Mouse (Mus musculus): ENCODE results near the gene Zfpm1. TPM values are rescaled to one million over a fixed set of nuclear protein-coding genes. Genes with fewer than 3 reads are reported as not detected.

Gene Zfpm1
- polyA plus RNA-seq, 1 experiment from 2014 or later: 2.4 TPM

DNA sequence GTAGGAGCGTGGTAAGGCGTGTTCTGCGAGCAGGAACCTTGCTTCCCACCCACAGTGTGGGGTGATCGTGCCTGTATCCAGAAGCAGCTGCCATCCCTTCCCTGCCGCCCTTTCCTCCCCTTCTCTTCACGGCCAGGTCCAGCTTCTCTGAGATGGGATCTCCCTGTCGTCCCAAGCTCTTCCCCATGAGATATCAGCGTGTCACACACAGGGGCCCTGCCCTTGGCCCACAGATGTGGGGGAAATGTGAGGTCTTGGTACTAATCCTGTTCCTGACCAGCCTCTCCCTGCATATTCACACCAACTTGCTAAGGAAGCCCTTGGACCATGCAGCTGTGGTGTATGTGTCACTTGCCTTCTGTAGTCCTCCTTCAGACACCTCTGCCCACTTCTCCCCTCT is 5.8 kb downstream of the Zfpm1 start:
- WGBS: 77% methylated on average over 8 of the region's 8 CpGs
- Histone ChIP-seq H3K4me3 (replicated peaks) (no peak overlapping the region), H3K9me3 (replicated peaks) (no peaks in the 10 kb centered on the region), H3K27me3 (peaks cover 21% of the 10 kb centered on the region), H3K9ac (no peak overlapping the region), H3K27ac (no peak overlapping the region), H3K4me2 (no peak overlapping the region), H3K36me3 (no peaks in the 10 kb centered on the region), H3K4me1 (peaks cover 74% of the 10 kb centered on the region)
- no peak for ATAC-seq (replicated peaks; ENCODE audit: low FRiP score)

DNA sequence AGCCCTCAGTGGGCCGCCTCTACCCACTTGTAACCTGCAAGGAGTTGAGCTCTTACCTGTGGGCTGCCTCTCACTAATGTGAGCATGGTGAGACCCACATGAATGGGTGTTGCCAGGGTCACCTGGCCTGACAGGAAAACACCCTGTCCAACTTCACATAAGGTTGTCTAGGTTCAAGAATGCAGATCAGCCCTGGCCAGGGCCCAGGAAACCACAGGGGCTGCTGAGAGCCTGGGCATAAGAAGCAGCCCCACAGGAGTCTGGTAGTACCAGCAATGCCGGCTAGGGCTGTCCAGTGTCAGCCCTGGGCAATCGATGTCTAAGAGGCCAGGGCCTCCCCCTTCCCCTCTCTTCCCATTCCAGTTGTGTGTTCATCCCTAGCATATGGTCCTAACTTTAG is 6.4 kb downstream of the Zfpm1 start:
- 77% methylated on average over 3 of the region's 3 CpGs for WGBS
- Histone ChIP-seq H3K27ac (no peak overlapping the region), H3K9ac (no peak overlapping the region), H3K4me1 (peaks cover 74% of the 10 kb centered on the region), H3K4me3 (replicated peaks) (no peak overlapping the region), H3K9me3 (replicated peaks) (no peaks in the 10 kb centered on the region), H3K27me3 (peaks cover 17% of the 10 kb centered on the region), H3K36me3 (no peaks in the 10 kb centered on the region), H3K4me2 (no peak overlapping the region)
- no peak for ATAC-seq (replicated peaks; ENCODE audit: low FRiP score)

DNA sequence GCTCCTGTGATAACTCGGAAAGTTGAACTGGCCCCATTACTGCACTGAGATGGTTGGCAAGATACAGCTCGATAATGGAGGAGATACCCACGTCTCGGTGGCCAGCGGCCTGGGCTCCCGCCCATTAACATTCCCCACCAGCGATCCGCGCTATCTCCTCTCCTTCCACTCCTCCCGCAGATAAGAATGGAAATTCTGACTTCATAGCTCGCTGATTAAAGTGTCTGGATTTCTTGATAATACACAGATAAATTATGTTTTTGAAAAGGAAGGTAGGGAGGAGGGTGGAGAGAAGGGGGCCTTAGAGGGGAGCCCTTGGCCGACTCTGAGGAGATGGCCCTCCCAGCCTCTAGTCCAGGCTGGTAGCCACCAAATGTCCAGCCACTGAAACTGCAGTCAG is 9.1 kb downstream of the Zfpm1 start:
- Histone ChIP-seq H3K27me3 (no peaks in the 10 kb centered on the region), H3K36me3 (no peaks in the 10 kb centered on the region), H3K9me3 (replicated peaks) (no peaks in the 10 kb centered on the region), H3K4me1 (peaks cover 74% of the 10 kb centered on the region), H3K27ac (no peak overlapping the region), H3K4me2 (no peak overlapping the region), H3K4me3 (replicated peaks) (no peak overlapping the region), H3K9ac (no peak overlapping the region)
- 53% methylated on average over 12 of the region's 12 CpGs for WGBS
- no peak for ATAC-seq (replicated peaks; ENCODE audit: low FRiP score)

DNA sequence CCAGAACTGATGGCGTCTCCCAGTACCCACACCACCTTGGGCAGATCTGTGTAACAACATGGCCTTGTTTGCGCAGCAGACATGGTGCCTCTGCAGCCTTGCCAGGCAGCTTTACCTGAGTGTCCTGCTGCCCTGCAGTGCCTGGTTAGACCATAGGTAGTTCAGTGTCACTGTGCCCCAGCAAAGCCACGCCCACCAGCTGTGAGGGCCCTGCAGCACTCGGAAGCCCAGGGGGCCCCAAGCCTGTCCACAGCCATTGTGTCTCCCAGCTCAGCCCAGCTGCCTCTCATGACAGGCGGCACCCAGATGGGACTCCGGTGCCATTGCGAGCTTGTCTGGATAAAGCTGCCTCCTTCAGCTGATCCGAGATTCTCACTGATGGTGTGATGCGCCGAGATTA is 9.6 kb downstream of the Zfpm1 start:
- H3K27me3 ChIP-seq: no peaks in the 10 kb centered on the region
- H3K9me3 ChIP-seq (replicated peaks): no peaks in the 10 kb centered on the region
- H3K4me3 ChIP-seq (replicated peaks): no peak overlapping the region
- peaks cover 74% of the 10 kb centered on the region for H3K4me1 ChIP-seq
- no peak overlapping the region for H3K27ac ChIP-seq
- ATAC-seq (replicated peaks; ENCODE audit: low FRiP score): no peak
- no peaks in the 10 kb centered on the region for H3K36me3 ChIP-seq
- WGBS: 62% methylated on average over 10 of the region's 10 CpGs
- no peak overlapping the region for H3K4me2 ChIP-seq
- no peak overlapping the region for H3K9ac ChIP-seq

DNA sequence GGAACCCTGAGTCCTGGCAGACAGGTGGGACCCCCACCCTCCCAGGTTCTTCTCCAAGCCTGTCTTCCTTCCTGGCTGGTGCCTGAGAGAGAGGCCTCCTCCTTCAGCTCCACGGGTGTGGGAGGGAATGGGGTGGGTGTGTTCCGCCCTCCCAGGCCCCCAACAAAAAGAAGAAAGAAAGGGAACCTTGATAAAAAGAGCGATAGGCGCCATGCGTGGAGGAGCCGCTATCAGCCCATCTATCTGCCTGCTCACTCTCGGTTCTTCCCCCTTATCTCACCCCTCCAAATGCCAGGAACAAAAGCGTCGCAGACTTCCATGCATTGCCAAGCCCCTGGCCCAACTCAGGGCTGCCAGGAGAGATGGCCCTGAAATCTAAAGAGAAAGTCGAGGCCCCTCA is 11.5 kb downstream of the Zfpm1 start:
- no peak overlapping the region for H3K4me3 ChIP-seq (replicated peaks)
- no peak overlapping the region for H3K9ac ChIP-seq
- no peak overlapping the region for H3K4me2 ChIP-seq
- no peaks in the 10 kb centered on the region for H3K27me3 ChIP-seq
- WGBS: 58% methylated on average over 10 of the region's 10 CpGs
- peak overlapping the region; percentile 80; the same call in 1 of the 2 replicates for H3K27ac ChIP-seq
- no peaks in the 10 kb centered on the region for H3K36me3 ChIP-seq
- H3K9me3 ChIP-seq (replicated peaks): no peaks in the 10 kb centered on the region
- ATAC-seq (replicated peaks; ENCODE audit: low FRiP score): no peak
- peaks cover 78% of the 10 kb centered on the region for H3K4me1 ChIP-seq

- Histone ChIP-seq H3K4me1 (peaks cover 82% of the 10 kb centered on the region), H3K4me3 (replicated peaks) (no peak overlapping the region; the same call in 1 of the 2 replicates), H3K4me2 (peak overlapping the region; percentile 34), H3K9me3 (replicated peaks) (no peaks in the 10 kb centered on the region), H3K9ac (no peak overlapping the region), H3K27ac (peak overlapping the region; percentile 80), H3K27me3 (no peaks in the 10 kb centered on the region), H3K36me3 (no peaks in the 10 kb centered on the region)
- ATAC-seq (replicated peaks; ENCODE audit: low FRiP score): peak; percentile 92
- WGBS: 4% methylated on average over 7 of the region's 7 CpGs
Measured at GRCm38 (mm10) chr8:122294273-122294683, 12.3 kb downstream of the Zfpm1 start.

- Histone ChIP-seq H3K27ac (no peak overlapping the region; the same call in 1 of the 2 replicates), H3K36me3 (no peaks in the 10 kb centered on the region), H3K4me2 (no peak overlapping the region), H3K9ac (no peak overlapping the region), H3K4me1 (peaks cover 80% of the 10 kb centered on the region), H3K27me3 (no peaks in the 10 kb centered on the region), H3K4me3 (replicated peaks) (no peak overlapping the region), H3K9me3 (replicated peaks) (no peaks in the 10 kb centered on the region)
- no peak for ATAC-seq (replicated peaks; ENCODE audit: low FRiP score)
- 75% methylated on average over 9 of the region's 9 CpGs for WGBS
Measured at GRCm38 (mm10) chr8:122295389-122295788, 13.4 kb downstream of the Zfpm1 start.

DNA sequence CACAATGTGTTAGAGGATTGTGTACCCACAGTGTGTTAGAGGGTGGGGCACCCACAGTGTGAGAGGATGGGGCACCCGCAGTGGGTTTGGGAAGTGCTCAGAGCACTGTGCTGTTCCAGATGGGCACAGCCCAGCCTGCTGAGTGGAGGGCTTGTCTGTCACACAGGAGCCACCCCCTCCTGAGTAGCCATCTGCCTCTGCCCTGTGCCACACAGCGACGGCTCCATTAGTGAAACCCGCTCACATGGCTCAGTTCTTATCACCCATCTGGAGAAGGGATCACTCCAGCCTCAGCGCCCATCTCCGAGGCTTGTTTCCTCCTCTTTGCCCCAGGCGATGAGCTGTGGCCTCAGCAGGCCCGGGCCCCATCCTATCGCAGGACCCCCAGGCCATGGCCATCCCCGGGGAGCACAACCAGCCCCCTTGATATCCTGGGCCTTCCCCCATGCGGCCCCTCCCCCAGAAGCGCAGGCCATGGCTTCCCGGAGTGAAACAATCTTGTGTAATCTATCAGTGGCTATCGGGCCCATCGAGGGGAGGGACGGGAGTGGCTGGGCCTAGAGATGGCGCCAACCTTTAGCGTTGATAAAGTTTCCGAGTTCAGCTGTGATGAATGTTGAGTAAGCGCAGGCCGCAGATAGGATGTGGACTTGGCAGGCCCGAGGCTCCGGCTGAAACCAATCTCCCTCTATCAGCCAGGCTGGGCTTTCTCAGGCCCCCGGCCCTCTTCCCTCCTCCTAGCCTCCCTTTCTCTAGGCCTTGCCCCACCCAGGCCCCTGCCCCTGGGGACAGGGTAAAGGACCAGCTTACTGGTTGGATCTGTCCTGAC is 14.4 kb downstream of the Zfpm1 start:
- no peaks in the 10 kb centered on the region for H3K36me3 ChIP-seq
- ATAC-seq (replicated peaks; ENCODE audit: low FRiP score): no peak
- H3K27me3 ChIP-seq: no peaks in the 10 kb centered on the region
- H3K9me3 ChIP-seq (replicated peaks): no peaks in the 10 kb centered on the region
- 40% methylated on average over 24 of the region's 24 CpGs for WGBS
- no peak overlapping the region for H3K4me3 ChIP-seq (replicated peaks)
- peak overlapping the region; percentile 38 for H3K27ac ChIP-seq
- H3K4me1 ChIP-seq: peaks cover 70% of the 10 kb centered on the region
- 0 out of 2 replicates have a peak overlapping the region, but pooled peaks have one; percentile 7 for H3K4me2 ChIP-seq
- H3K9ac ChIP-seq: 0 out of 2 replicates have a peak overlapping the region, but pooled peaks have one; percentile 19

DNA sequence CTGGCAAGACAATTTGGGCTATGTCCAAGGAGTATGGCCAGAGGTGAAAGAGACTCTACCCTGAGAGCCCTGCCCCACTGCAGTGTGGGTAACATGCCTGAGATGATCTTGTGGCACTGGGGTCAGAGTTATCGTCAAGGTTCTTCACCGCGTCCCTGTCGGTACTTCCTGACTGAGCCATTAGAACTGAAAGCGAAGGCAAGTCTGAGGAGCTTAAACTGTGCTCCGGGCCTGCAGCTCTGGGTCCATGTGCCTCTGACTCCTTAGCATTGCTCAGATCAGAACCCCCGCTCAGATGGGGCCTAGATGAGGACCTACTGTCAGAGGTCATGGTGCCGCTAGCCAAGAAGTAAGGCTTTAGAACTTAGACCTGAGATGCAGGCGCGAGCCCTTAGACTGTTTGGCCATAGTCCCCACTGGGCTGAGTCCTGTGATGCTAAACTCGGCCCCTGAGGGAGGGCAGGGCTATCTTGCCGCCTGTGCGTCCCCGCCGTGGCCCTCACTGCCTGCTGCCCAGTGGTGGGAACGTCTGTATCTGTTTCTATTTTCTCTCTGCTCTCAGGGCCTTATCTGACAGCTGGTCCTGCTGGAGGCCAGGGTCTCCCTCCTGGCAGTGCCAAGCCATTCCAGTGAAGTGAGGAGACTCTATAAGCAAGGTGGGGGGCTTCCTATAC is 17.8 kb downstream of the Zfpm1 start:
- H3K36me3 ChIP-seq: no peaks in the 10 kb centered on the region
- H3K4me1 ChIP-seq: peaks cover 63% of the 10 kb centered on the region
- no peaks in the 10 kb centered on the region for H3K9me3 ChIP-seq (replicated peaks)
- no peak overlapping the region for H3K4me2 ChIP-seq
- no peak overlapping the region for H3K4me3 ChIP-seq (replicated peaks)
- H3K9ac ChIP-seq: no peak overlapping the region
- H3K27me3 ChIP-seq: no peaks in the 10 kb centered on the region
- 66% methylated on average over 16 of the region's 16 CpGs for WGBS
- no peak for ATAC-seq (replicated peaks; ENCODE audit: low FRiP score)
- H3K27ac ChIP-seq: no peak overlapping the region

DNA sequence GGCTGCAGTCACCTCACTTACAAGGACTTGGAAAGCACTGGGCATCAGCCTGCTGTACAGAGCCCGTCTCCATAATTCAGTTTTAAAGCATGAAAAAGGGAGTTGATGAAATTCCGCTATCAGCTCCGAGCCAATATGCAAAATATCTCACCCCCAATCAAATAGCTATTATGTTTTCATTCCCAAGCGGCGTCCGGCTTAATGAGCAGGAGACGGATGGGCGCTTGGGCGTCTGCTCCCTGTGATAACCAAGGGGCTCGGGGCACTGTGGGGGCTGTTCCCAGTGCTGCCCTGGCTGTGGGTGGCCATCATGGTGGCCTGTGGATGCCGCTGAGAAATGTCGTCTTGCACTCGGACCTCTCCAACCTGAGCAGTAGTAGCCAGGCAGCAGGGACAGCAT is 19.1 kb downstream of the Zfpm1 start:
- Histone ChIP-seq H3K9ac (no peak overlapping the region), H3K36me3 (peaks cover 8% of the 10 kb centered on the region; the same call in 1 of the 2 replicates), H3K4me3 (replicated peaks) (no peak overlapping the region), H3K4me1 (peaks cover 51% of the 10 kb centered on the region), H3K9me3 (replicated peaks) (no peaks in the 10 kb centered on the region), H3K27ac (no peak overlapping the region), H3K27me3 (no peaks in the 10 kb centered on the region), H3K4me2 (no peak overlapping the region)
- 74% methylated on average over 13 of the region's 13 CpGs for WGBS
- ATAC-seq (replicated peaks; ENCODE audit: low FRiP score): no peak

DNA sequence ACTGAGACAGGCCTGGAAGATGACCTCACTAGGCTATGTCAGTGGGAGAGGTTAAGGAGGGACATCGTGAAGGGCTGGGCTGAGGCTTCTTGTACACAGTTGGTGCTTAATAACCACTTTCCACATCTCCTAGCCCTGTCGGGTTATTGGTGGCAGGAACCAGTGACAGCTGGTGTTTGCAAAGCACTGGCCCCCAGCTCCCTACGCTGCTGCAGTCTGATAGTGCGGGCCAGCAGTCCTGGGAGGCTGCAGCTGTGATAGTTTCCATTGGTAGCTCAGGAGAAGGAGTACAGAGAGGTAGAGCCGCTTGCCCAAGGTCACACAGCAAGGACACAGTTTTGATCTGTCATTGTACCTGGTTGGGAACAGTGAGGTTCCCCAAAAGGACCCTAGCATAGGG is 19.9 kb downstream of the Zfpm1 start:
- no peak overlapping the region for H3K27ac ChIP-seq
- ATAC-seq (replicated peaks; ENCODE audit: low FRiP score): no peak
- peaks cover 49% of the 10 kb centered on the region for H3K4me1 ChIP-seq
- H3K4me3 ChIP-seq (replicated peaks): no peak overlapping the region
- WGBS: 82% methylated on average over 5 of the region's 5 CpGs
- H3K9ac ChIP-seq: no peak overlapping the region
- H3K4me2 ChIP-seq: no peak overlapping the region
- no peaks in the 10 kb centered on the region for H3K27me3 ChIP-seq
- peaks cover 12% of the 10 kb centered on the region; the same call in 1 of the 2 replicates for H3K36me3 ChIP-seq
- no peaks in the 10 kb centered on the region for H3K9me3 ChIP-seq (replicated peaks)

DNA sequence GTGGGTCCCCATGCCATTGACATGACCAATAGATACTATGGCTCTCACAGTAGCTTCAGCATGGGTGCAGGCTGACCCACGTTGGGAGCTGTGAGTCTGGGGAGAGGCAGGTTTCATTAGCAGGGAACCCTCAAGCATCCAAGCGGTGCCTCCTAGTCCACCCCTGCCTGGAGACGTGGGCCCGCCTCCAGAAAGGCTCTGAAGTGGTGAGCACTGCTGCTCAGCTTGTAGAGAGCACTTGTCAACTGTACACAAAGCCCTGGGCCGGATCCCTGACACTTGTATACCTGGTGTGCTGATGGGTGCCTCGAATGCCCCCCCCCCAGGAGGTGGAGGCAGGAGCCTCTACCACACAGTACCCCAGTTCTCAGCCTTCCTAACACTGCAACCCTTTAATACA is 21.5 kb downstream of the Zfpm1 start:
- no peak overlapping the region for H3K4me3 ChIP-seq (replicated peaks)
- H3K36me3 ChIP-seq: peaks cover 21% of the 10 kb centered on the region
- no peak overlapping the region for H3K9ac ChIP-seq
- no peaks in the 10 kb centered on the region for H3K9me3 ChIP-seq (replicated peaks)
- H3K27me3 ChIP-seq: no peaks in the 10 kb centered on the region
- no peak overlapping the region for H3K27ac ChIP-seq
- no peak overlapping the region for H3K4me2 ChIP-seq
- ATAC-seq (replicated peaks; ENCODE audit: low FRiP score): no peak
- 69% methylated on average over 6 of the region's 6 CpGs for WGBS
- H3K4me1 ChIP-seq: peaks cover 33% of the 10 kb centered on the region
